Comparison of ENCODE assay signal across 9 mouse cellular contexts in the genomic region with DNA sequence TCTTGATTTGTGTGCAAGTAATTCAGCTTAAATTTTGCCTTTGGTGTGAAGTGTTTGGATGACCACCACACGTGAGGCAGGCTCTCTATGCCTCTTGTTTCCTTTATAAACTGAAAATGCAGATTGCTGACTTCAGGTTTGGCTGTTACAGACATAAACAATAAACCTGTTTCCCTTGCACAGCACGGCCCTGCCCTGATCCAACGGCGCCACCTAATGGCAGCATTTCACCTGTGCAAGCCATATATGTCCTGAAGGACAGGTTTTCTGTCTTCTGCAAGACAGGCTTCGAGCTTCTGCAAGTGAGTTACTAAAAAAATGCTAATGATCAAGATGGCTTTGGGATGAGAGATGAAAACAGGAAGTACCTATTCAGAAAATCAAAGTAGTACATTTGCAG. TPM values are rescaled to one million over a fixed set of nuclear protein-coding genes. Genes with fewer than 3 reads are reported as not detected.
A peak's percentile ranks its signal among the peaks of the same experiment; 100 is the strongest.
DNase-seq lines count a peak whose midpoint lies in the region; ATAC-seq and TF ChIP-seq lines count a peak whose summit lies in the region.
"Had no signal": no experiment of that assay in that cellular context is flagged by ENCODE, and none has a peak within 500 bp of the region (broad histone marks: within the 10 kb centered on the region; RNA-seq: fewer than 3 reads in every experiment).

No protein-coding gene starts in this region.

- H3K36me3 ChIP-seq in midbrain, postnatal 0 days (ENCODE audit: insufficient read depth, low read length) = peaks cover 7% of the 10 kb centered on the region; the same call in 1 of the 2 replicates
- H3K36me3 ChIP-seq in midbrain, embryonic 11.5 days (ENCODE audit: control insufficient read depth, insufficient read depth, low read length) = no peaks in the 10 kb centered on the region
- peaks cover 6% of the 10 kb centered on the region; the same call in 1 of the 2 replicates for H3K36me3 ChIP-seq in forebrain, embryonic 15.5 days
- H3K36me3 ChIP-seq in hindbrain, postnatal 0 days (ENCODE audit: insufficient read depth, low read length) = no peaks in the 10 kb centered on the region
- H3K36me3 ChIP-seq in liver, embryonic 13.5 days = peaks cover 13% of the 10 kb centered on the region

- peak; percentile 59 for DNase-seq in midbrain, postnatal 0 days (ENCODE audit: low spot score)
- DNase-seq in midbrain, embryonic 11.5 days (ENCODE audit: low spot score, missing footprints) = no peak
- DNase-seq in brain, adult 2 months (ENCODE audit: low read depth, low spot score) = peak; percentile 85
- DNase-seq in hindbrain, postnatal 0 days (ENCODE audit: low spot score) = peak; percentile 76
- peak; percentile 59 for DNase-seq in liver, embryonic 13.5 days
- DNase-seq in right cerebral cortex, adult 2 months (ENCODE audit: low spot score in 2 of 2) = peak; percentile 75 to 84
- DNase-seq in urinary bladder, postnatal 14 days (ENCODE audit: low spot score) = peak; percentile 90

- no peak overlapping the region for H3K27ac ChIP-seq in midbrain, postnatal 0 days (ENCODE audit: low read depth, low read length)
- H3K27ac ChIP-seq in midbrain, embryonic 11.5 days (ENCODE audit: low read depth, low read length) = no peak overlapping the region
- H3K27ac ChIP-seq in forebrain, embryonic 15.5 days (replicated peaks) = no peak overlapping the region
- H3K27ac ChIP-seq in hindbrain, postnatal 0 days = no peak overlapping the region
- H3K27ac ChIP-seq in liver, embryonic 13.5 days = no peak overlapping the region
- H3K27ac ChIP-seq: stomach, embryonic 15.5 days had no signal

- H3K9me3 ChIP-seq in midbrain, postnatal 0 days (ENCODE audit: low read length) = no peaks in the 10 kb centered on the region
- H3K9me3 ChIP-seq in midbrain, embryonic 11.5 days (ENCODE audit: control insufficient read depth, low read length) = no peaks in the 10 kb centered on the region
- H3K9me3 ChIP-seq in forebrain, embryonic 15.5 days = no peaks in the 10 kb centered on the region
- no peaks in the 10 kb centered on the region for H3K9me3 ChIP-seq in hindbrain, postnatal 0 days (ENCODE audit: low read length)
- no peaks in the 10 kb centered on the region for H3K9me3 ChIP-seq in liver, embryonic 13.5 days (replicated peaks)
- H3K9me3 ChIP-seq: stomach, embryonic 15.5 days had no signal

- H3K4me3 ChIP-seq in midbrain, postnatal 0 days (ENCODE audit: low read depth, low read length) = no peak overlapping the region
- H3K4me3 ChIP-seq in midbrain, embryonic 11.5 days (ENCODE audit: low read depth, low read length) = no peak overlapping the region
- H3K4me3 ChIP-seq in forebrain, embryonic 15.5 days = no peak overlapping the region
- H3K4me3 ChIP-seq in hindbrain, postnatal 0 days (ENCODE audit: low read length) = no peak overlapping the region
- no peak overlapping the region for H3K4me3 ChIP-seq in liver, embryonic 13.5 days (replicated peaks)
- H3K4me3 ChIP-seq: stomach, embryonic 15.5 days had no signal

- no peaks in the 10 kb centered on the region for H3K4me1 ChIP-seq in midbrain, postnatal 0 days (ENCODE audit: insufficient read depth, low read length)
- H3K4me1 ChIP-seq in midbrain, embryonic 11.5 days (ENCODE audit: control insufficient read depth, insufficient read depth, low read length) = no peaks in the 10 kb centered on the region
- no peaks in the 10 kb centered on the region for H3K4me1 ChIP-seq in forebrain, embryonic 15.5 days
- H3K4me1 ChIP-seq in hindbrain, postnatal 0 days (ENCODE audit: insufficient read depth, low read length) = no peaks in the 10 kb centered on the region
- H3K4me1 ChIP-seq in liver, embryonic 13.5 days (replicated peaks) = peaks cover 11% of the 10 kb centered on the region
- H3K4me1 ChIP-seq: stomach, embryonic 15.5 days had no signal

- H3K9ac ChIP-seq in midbrain, postnatal 0 days (replicated peaks; ENCODE audit: low read length, poor library complexity, severe bottlenecking) = no peak overlapping the region
- H3K9ac ChIP-seq in midbrain, embryonic 11.5 days (ENCODE audit: low read length) = no peak overlapping the region
- no peak overlapping the region for H3K9ac ChIP-seq in forebrain, embryonic 15.5 days (replicated peaks)
- H3K9ac ChIP-seq in hindbrain, postnatal 0 days (replicated peaks; ENCODE audit: low read length) = no peak overlapping the region
- no peak overlapping the region for H3K9ac ChIP-seq in liver, embryonic 13.5 days
- H3K9ac ChIP-seq: stomach, embryonic 15.5 days had no signal

- no peak overlapping the region for H3K4me2 ChIP-seq in midbrain, postnatal 0 days (ENCODE audit: low read depth, low read length, poor library complexity, severe bottlenecking)
- no peak overlapping the region for H3K4me2 ChIP-seq in midbrain, embryonic 11.5 days
- H3K4me2 ChIP-seq in forebrain, embryonic 15.5 days (replicated peaks) = no peak overlapping the region
- no peak overlapping the region for H3K4me2 ChIP-seq in hindbrain, postnatal 0 days (ENCODE audit: low read depth, low read length)
- no peak overlapping the region for H3K4me2 ChIP-seq in liver, embryonic 13.5 days
- H3K4me2 ChIP-seq: stomach, embryonic 15.5 days had no signal

- 24% methylated on average over 5 of the region's 5 CpGs for WGBS in midbrain, postnatal 0 days
- 28% methylated on average over 5 of the region's 5 CpGs for WGBS in midbrain, embryonic 11.5 days
- WGBS in forebrain, embryonic 15.5 days = 18% methylated on average over 5 of the region's 5 CpGs
- 25% methylated on average over 5 of the region's 5 CpGs for WGBS in hindbrain, postnatal 0 days
- 16% methylated on average over 5 of the region's 5 CpGs for WGBS in liver, embryonic 13.5 days (ENCODE audit: insufficient replicate concordance)

- no peaks in the 10 kb centered on the region for H3K27me3 ChIP-seq in midbrain, postnatal 0 days (ENCODE audit: insufficient read depth, low read length)
- no peaks in the 10 kb centered on the region for H3K27me3 ChIP-seq in midbrain, embryonic 11.5 days (ENCODE audit: control insufficient read depth, insufficient read depth, low read length)
- no peaks in the 10 kb centered on the region for H3K27me3 ChIP-seq in forebrain, embryonic 15.5 days
- no peaks in the 10 kb centered on the region for H3K27me3 ChIP-seq in hindbrain, postnatal 0 days (ENCODE audit: insufficient read depth, low read length)
- H3K27me3 ChIP-seq in liver, embryonic 13.5 days = no peaks in the 10 kb centered on the region
- H3K27me3 ChIP-seq: stomach, embryonic 15.5 days had no signal

- peak; percentile 86 for TF ChIP-seq CTCF in midbrain, postnatal 0 days (IDR thresholded peaks at IDR 0.05)
- TF ChIP-seq CTCF in hindbrain, postnatal 0 days (IDR thresholded peaks at IDR 0.05; ENCODE audit: low read depth) = peak; percentile 88

- no peak for ATAC-seq in midbrain, postnatal 0 days (ENCODE audit: low FRiP score)
- no peak for ATAC-seq in midbrain, embryonic 11.5 days (ENCODE audit: low FRiP score)
- ATAC-seq in forebrain, embryonic 15.5 days (replicated peaks) = peak; percentile 36; the same call in 1 of the 2 replicates
- ATAC-seq in hindbrain, postnatal 0 days = peak; percentile 41
- ATAC-seq in liver, embryonic 13.5 days (ENCODE audit: low read depth) = 0 out of 2 replicates have a peak, but pooled peaks have one; percentile 29

RNA-seq across cellular contexts. Expression of a gene that starts 5.4 kb away (rescaled TPM):
- 0.33 and 0.42 TPM in 2 replicates for total RNA-seq in midbrain, postnatal 0 days (2014; rRNA removed)
- 0.55 TPM in 1 of 2 replicates, not detected in the other for polyA plus RNA-seq in midbrain, postnatal 0 days (2015; fragmentation: Nextera tagmentation; extraction: Ambion mirVana)
- 0.25 TPM in 1 of 2 replicates, not detected in the other for polyA plus RNA-seq in midbrain, embryonic 11.5 days (2014; fragmentation: Nextera tagmentation; extraction: Ambion mirVana)
- 0.68 and 1.1 TPM in 2 replicates for polyA plus RNA-seq in forebrain, embryonic 15.5 days (2015; fragmentation: Nextera tagmentation; extraction: Ambion mirVana)
- total RNA-seq in hindbrain, postnatal 0 days (2014; rRNA removed) = 0.26 and 0.40 TPM in 2 replicates
- polyA plus RNA-seq in hindbrain, postnatal 0 days (2015; fragmentation: Nextera tagmentation; extraction: Ambion mirVana) = 0.49 TPM in 2 replicates
- polyA plus RNA-seq in liver, embryonic 13.5 days (2015; fragmentation: Nextera tagmentation; extraction: Ambion mirVana) = 14.8 and 15.0 TPM in 2 replicates

RNA-seq across cellular contexts. Expression of a gene that starts 16.5 kb away (rescaled TPM):
- 55.4 and 74.9 TPM in 2 replicates for total RNA-seq in midbrain, postnatal 0 days (2014; rRNA removed)
- polyA plus RNA-seq in midbrain, postnatal 0 days (2015; fragmentation: Nextera tagmentation; extraction: Ambion mirVana) = 148 and 151 TPM in 2 replicates
- 146 and 163 TPM in 2 replicates for polyA plus RNA-seq in midbrain, embryonic 11.5 days (2014; fragmentation: Nextera tagmentation; extraction: Ambion mirVana)
- polyA plus RNA-seq in forebrain, embryonic 15.5 days (2015; fragmentation: Nextera tagmentation; extraction: Ambion mirVana) = 178 and 180 TPM in 2 replicates
- total RNA-seq in hindbrain, postnatal 0 days (2014; rRNA removed) = 77.6 and 83.0 TPM in 2 replicates
- polyA plus RNA-seq in hindbrain, postnatal 0 days (2015; fragmentation: Nextera tagmentation; extraction: Ambion mirVana) = 142 and 143 TPM in 2 replicates
- polyA plus RNA-seq in liver, embryonic 13.5 days (2015; fragmentation: Nextera tagmentation; extraction: Ambion mirVana) = 235 and 259 TPM in 2 replicates

RNA-seq across cellular contexts. Expression of a gene that starts 19.1 kb away (rescaled TPM):
- total RNA-seq in midbrain, postnatal 0 days (2014; rRNA removed) = 94.0 and 98.7 TPM in 2 replicates
- 80.7 and 94.6 TPM in 2 replicates for polyA plus RNA-seq in midbrain, postnatal 0 days (2015; fragmentation: Nextera tagmentation; extraction: Ambion mirVana)
- 216 and 221 TPM in 2 replicates for polyA plus RNA-seq in midbrain, embryonic 11.5 days (2014; fragmentation: Nextera tagmentation; extraction: Ambion mirVana)
- 272 and 274 TPM in 2 replicates for polyA plus RNA-seq in forebrain, embryonic 15.5 days (2015; fragmentation: Nextera tagmentation; extraction: Ambion mirVana)
- total RNA-seq in hindbrain, postnatal 0 days (2014; rRNA removed) = 160 and 205 TPM in 2 replicates
- polyA plus RNA-seq in hindbrain, postnatal 0 days (2015; fragmentation: Nextera tagmentation; extraction: Ambion mirVana) = 116 and 121 TPM in 2 replicates
- polyA plus RNA-seq in liver, embryonic 13.5 days (2015; fragmentation: Nextera tagmentation; extraction: Ambion mirVana) = 180 and 240 TPM in 2 replicates

RNA-seq across cellular contexts. Expression of a gene that starts 35.4 kb away (rescaled TPM):
- total RNA-seq in midbrain, postnatal 0 days (2014; rRNA removed) = 0.44 TPM in 1 of 2 replicates, not detected in the other
- not detected in 2 replicates for polyA plus RNA-seq in midbrain, postnatal 0 days (2015; fragmentation: Nextera tagmentation; extraction: Ambion mirVana)
- polyA plus RNA-seq in midbrain, embryonic 11.5 days (2014; fragmentation: Nextera tagmentation; extraction: Ambion mirVana) = not detected in 2 replicates
- polyA plus RNA-seq in forebrain, embryonic 15.5 days (2015; fragmentation: Nextera tagmentation; extraction: Ambion mirVana) = not detected in 2 replicates
- total RNA-seq in hindbrain, postnatal 0 days (2014; rRNA removed) = not detected in 2 replicates
- polyA plus RNA-seq in hindbrain, postnatal 0 days (2015; fragmentation: Nextera tagmentation; extraction: Ambion mirVana) = not detected in 2 replicates
- not detected in 2 replicates for polyA plus RNA-seq in liver, embryonic 13.5 days (2015; fragmentation: Nextera tagmentation; extraction: Ambion mirVana)

RNA-seq across cellular contexts. Expression of a gene that starts 49.5 kb away (rescaled TPM):
- total RNA-seq in midbrain, postnatal 0 days (2014; rRNA removed) = 70.8 and 73.3 TPM in 2 replicates
- 77.1 and 78.8 TPM in 2 replicates for polyA plus RNA-seq in midbrain, postnatal 0 days (2015; fragmentation: Nextera tagmentation; extraction: Ambion mirVana)
- polyA plus RNA-seq in midbrain, embryonic 11.5 days (2014; fragmentation: Nextera tagmentation; extraction: Ambion mirVana) = 101 and 107 TPM in 2 replicates
- 93.1 and 97.5 TPM in 2 replicates for polyA plus RNA-seq in forebrain, embryonic 15.5 days (2015; fragmentation: Nextera tagmentation; extraction: Ambion mirVana)
- total RNA-seq in hindbrain, postnatal 0 days (2014; rRNA removed) = 69.5 and 72.0 TPM in 2 replicates
- polyA plus RNA-seq in hindbrain, postnatal 0 days (2015; fragmentation: Nextera tagmentation; extraction: Ambion mirVana) = 67.8 and 68.1 TPM in 2 replicates
- 44.5 and 52.1 TPM in 2 replicates for polyA plus RNA-seq in liver, embryonic 13.5 days (2015; fragmentation: Nextera tagmentation; extraction: Ambion mirVana)

Comparison
In these comparisons a context has a peak if more than half of its experiments do, and no peak if none do; other contexts are left out.
1. ATAC-seq: peak in forebrain, embryonic 15.5 days (single experiment), hindbrain, postnatal 0 days (single experiment) and liver, embryonic 13.5 days (single experiment); none in midbrain, postnatal 0 days (single experiment) and midbrain, embryonic 11.5 days (single experiment).